Mouse (Mus musculus) limb, embryonic 14.5 days (tissue): ENCODE measurements at regions not wholly inside any gene's neighbourhood (a gene's known extent, or its start where the extent isn't known, plus 50 kb on each side); places are given as distances from the start of the nearest gene placed in this dataset.

Experiments used
- ATAC-seq: fragments of 200-750 bp; cut with Nextera tagmentation; 2 replicates; pipeline ENCODE4 v1.8.0; 2017; ENCODE audit warnings: low read depth, moderate number of reproducible peaks, moderate TSS enrichment; ENCODE audit not compliant: low FRiP score
- DNase-seq: peaks from one replicate; pipeline ENCODE4 v3.0.0-alpha.2; 2015; ENCODE audit warnings: low spot score
- H3K27ac ChIP-seq: fragments of 300-500 bp; sonication (generic); replicated peaks from 2 replicates; pipeline ENCODE4 v1.5.1; 2014; ENCODE audit warnings: low read depth, mild to moderate bottlenecking, low read length, moderate library complexity, mixed read lengths
- H3K27me3 ChIP-seq: fragments of 300-500 bp; sonication (generic); 2 replicates; pipeline ENCODE4 v1.6.1; 2014; ENCODE audit warnings: low read length, mixed read lengths; ENCODE audit not compliant: control insufficient read depth, insufficient read depth
- H3K36me3 ChIP-seq: fragments of 300-500 bp; sonication (generic); 2 replicates; pipeline ENCODE4 v1.6.1; 2014; ENCODE audit warnings: mild to moderate bottlenecking, low read length, moderate library complexity, mixed read lengths; ENCODE audit not compliant: control insufficient read depth, insufficient read depth
- H3K4me1 ChIP-seq: fragments of 300-500 bp; sonication (generic); 2 replicates; pipeline ENCODE4 v1.6.1; 2014; ENCODE audit warnings: antibody characterized with exemption, low read length, mixed read lengths; ENCODE audit not compliant: control insufficient read depth, insufficient read depth
- H3K4me2 ChIP-seq: fragments of 300-500 bp; sonication (generic); replicated peaks from 2 replicates; pipeline ENCODE4 v1.6.1; 2014; ENCODE audit warnings: low read depth, mild to moderate bottlenecking, low read length, moderate library complexity; ENCODE audit not compliant: severe bottlenecking
- H3K4me3 ChIP-seq: fragments of 300-500 bp; sonication (generic); replicated peaks from 2 replicates; pipeline ENCODE4 v1.5.1; 2014; ENCODE audit warnings: low read length
- H3K9ac ChIP-seq: fragments of 300-500 bp; sonication (generic); 2 replicates; pipeline ENCODE4 v1.6.1; 2014; ENCODE audit warnings: mild to moderate bottlenecking, low read depth, low read length, moderate library complexity; ENCODE audit not compliant: severe bottlenecking
- H3K9me3 ChIP-seq: fragments of 300-500 bp; sonication (generic); 2 replicates; pipeline ENCODE4 v1.6.1; 2016; ENCODE audit warnings: low read length; ENCODE audit not compliant: control insufficient read depth
- POLR2A ChIP-seq: fragments of 200-500 bp; IDR thresholded peaks from 2 replicates; pipeline ENCODE4 v1.8.0; 2012; ENCODE audit warnings: inconsistent platforms, mild to moderate bottlenecking, moderate library complexity, borderline replicate concordance; ENCODE audit not compliant: insufficient read depth, insufficient read length; ENCODE audit errors: extremely low read depth
- WGBS: fragments of 180-500 bp; shearing (Covaris S2); extraction: QIAGEN DNeasy Blood & Tissue Kit; methylation state at CpG from one replicate; pipeline ENCODE4 v1.1.7; 2014; 5-methylcytosine and 5-hydroxymethylcytosine counted together

DNA sequence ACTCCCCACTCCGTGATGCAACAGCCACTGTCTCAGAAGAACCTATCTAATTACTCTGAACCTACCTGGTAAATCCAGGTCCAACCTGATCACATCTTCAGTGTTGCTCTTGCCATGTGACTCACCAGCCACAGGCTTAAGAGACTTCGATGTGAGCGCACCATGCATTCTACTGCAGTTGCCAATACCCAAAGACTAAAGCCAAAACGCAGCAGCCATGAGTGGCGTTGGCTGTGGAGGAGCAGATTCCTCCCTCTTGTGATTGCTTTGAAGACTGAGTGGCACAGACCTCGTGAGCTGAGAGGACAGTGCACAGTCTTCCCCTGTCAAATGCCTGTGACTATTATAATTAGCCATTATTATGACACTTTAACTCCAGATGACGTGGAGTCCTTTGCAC lies 58.6 kb upstream of the Serbp1 start:
- no peak for DNase-seq
- Histone ChIP-seq H3K36me3 (no peaks in the 10 kb centered on the region), H3K9me3 (no peaks in the 10 kb centered on the region), H3K9ac (no peak overlapping the region), H3K4me1 (peaks cover 4% of the 10 kb centered on the region; the same call in 1 of the 2 replicates), H3K27ac (no peak overlapping the region), H3K27me3 (no peaks in the 10 kb centered on the region), H3K4me3 (no peak overlapping the region), H3K4me2 (no peak overlapping the region)
- TF ChIP-seq POLR2A, result no peak
- 77% methylated on average over 7 of the region's 7 CpGs for WGBS
- ATAC-seq, result no peak

- 80% methylated on average over 4 of the region's 4 CpGs for WGBS
- Histone ChIP-seq H3K27me3 (no peaks in the 10 kb centered on the region), H3K9ac (no peak overlapping the region), H3K27ac (no peak overlapping the region), H3K36me3 (no peaks in the 10 kb centered on the region), H3K4me1 (peaks cover 4% of the 10 kb centered on the region; the same call in 1 of the 2 replicates), H3K9me3 (no peaks in the 10 kb centered on the region), H3K4me2 (no peak overlapping the region), H3K4me3 (no peak overlapping the region)
- DNase-seq, result no peak
- no peak for TF ChIP-seq POLR2A
- ATAC-seq, result no peak
Observed at GRCm38 (mm10) chr6:67178531-67178930, 59.4 kb upstream of the Serbp1 start.

GRCm38 (mm10) chr6:67178101-67178500 lies 59.9 kb upstream of the Serbp1 start:
- H3K36me3 ChIP-seq, result no peaks in the 10 kb centered on the region
- ATAC-seq, result no peak
- H3K4me2 ChIP-seq, result no peak overlapping the region
- no peak overlapping the region for H3K27ac ChIP-seq
- peaks cover 4% of the 10 kb centered on the region; the same call in 1 of the 2 replicates for H3K4me1 ChIP-seq
- no peak overlapping the region for H3K4me3 ChIP-seq
- H3K27me3 ChIP-seq, result no peaks in the 10 kb centered on the region
- no peak overlapping the region for H3K9ac ChIP-seq
- no peaks in the 10 kb centered on the region for H3K9me3 ChIP-seq
- TF ChIP-seq POLR2A, result no peak
- peak; percentile 76 for DNase-seq
- WGBS, result 0% methylated on average over 1 of the region's 1 CpGs

DNA sequence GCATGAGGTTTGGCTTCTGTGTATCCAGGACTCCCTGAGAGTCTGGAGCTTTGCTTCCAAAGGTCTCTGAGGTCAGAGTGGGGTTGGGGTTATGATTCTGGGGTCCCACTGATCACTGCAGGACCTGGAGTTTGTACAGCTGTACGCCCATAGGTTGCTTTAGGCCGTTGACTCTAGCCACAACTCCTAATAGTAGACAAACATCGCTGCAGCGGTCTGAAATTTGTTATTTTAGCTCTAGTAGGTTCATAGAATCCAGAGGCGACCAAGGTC lies 67.4 kb upstream of the Serbp1 start:
- H3K9ac ChIP-seq, result peak overlapping the region; percentile 41
- H3K4me2 ChIP-seq, result peak overlapping the region; percentile 39
- ATAC-seq (no peak), DNase-seq (no peak)
- H3K36me3 ChIP-seq, result no peaks in the 10 kb centered on the region
- peaks cover 5% of the 10 kb centered on the region for H3K4me1 ChIP-seq
- 81% methylated on average over 5 of the region's 5 CpGs for WGBS
- no peaks in the 10 kb centered on the region for H3K27me3 ChIP-seq
- TF ChIP-seq POLR2A, result no peak
- peak overlapping the region; percentile 17 for H3K4me3 ChIP-seq
- no peaks in the 10 kb centered on the region for H3K9me3 ChIP-seq
- H3K27ac ChIP-seq, result peak overlapping the region; percentile 15

DNA sequence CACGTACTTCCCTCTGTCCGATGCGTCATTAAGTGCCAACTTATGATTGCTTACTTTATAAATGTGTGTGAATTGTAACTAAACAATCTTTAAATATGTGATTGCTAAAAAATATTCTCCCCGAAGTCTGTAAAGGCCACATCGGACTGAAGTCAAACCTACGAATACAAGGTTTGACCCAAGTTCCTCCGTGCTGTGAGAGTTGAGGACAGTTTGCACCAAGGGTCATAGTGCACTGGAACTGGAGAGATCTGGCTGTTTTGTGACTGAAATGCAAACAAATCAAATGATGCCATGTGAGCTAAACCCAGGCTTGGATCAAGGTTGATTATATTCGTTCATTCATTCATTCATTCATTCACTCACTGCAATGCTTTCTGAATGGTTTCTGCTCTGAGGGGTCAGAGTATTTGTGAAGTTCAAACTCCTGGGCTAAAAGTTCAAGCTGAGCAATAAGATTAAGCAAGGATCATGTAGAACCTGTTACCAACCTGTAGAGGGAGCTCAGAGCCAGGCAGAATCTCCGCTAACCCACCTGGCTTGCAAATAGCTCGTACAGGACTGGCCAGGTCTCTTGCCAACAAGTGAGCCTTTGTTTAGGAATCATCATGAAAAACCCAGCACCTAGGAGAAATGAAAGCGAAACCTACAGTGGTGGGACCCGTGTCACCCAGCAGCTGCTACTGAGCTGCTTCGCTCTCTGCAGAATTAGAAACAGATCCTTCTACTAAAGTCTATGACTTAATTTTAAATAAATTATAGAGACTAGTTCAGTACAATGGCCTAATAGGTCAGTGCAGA lies 67.9 kb upstream of the Serbp1 start:
- TF ChIP-seq POLR2A, result no peak
- Histone ChIP-seq H3K36me3 (no peaks in the 10 kb centered on the region), H3K9ac (peak overlapping the region; percentile 41), H3K4me1 (peaks cover 5% of the 10 kb centered on the region), H3K27me3 (no peaks in the 10 kb centered on the region), H3K4me3 (peak overlapping the region; percentile 17), H3K9me3 (no peaks in the 10 kb centered on the region), H3K4me2 (peak overlapping the region; percentile 39), H3K27ac (peak overlapping the region; percentile 15)
- peak; percentile 81 for ATAC-seq
- DNase-seq, result peak; percentile 84
- 46% methylated on average over 13 of the region's 13 CpGs for WGBS
